Mouse (Mus musculus) bone marrow macrophage, adult 2 months (primary cell): ENCODE measurements around the gene Golim4.

Experiments
- CTCF ChIP-seq: IDR thresholded peaks from 2 replicates; pipeline ENCODE4 v1.5.1; 2012; ENCODE audit warnings: low read depth, mild to moderate bottlenecking, low read length, moderate library complexity
- POLR2A ChIP-seq: IDR thresholded peaks from 2 replicates; pipeline ENCODE4 v1.6.1; 2012; ENCODE audit warnings: mild to moderate bottlenecking, low read depth, low read length, borderline replicate concordance

DNA sequence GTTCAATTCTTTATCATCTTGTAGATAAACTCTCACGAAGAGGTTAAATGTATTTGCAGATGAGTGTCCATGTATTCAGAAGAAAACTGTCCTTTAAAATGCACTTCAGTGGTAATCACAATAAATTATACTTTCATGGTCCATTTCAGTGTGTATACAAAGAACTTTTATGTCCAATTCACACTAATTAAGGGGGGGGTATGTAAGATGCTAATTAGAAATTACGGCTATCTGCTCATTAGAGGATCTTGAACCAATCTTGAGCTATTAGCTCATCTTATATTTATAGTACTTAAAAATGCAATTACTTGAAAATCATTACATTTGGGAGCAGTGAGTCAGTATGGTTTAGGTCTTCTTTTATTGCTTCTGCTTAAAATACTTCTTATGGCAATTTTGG lies 31.6 kb downstream of the Golim4 start:
- TF ChIP-seq CTCF (no peak), POLR2A (no peak)
